Mouse (Mus musculus): ENCODE results near the gene Mpeg1.

DNA sequence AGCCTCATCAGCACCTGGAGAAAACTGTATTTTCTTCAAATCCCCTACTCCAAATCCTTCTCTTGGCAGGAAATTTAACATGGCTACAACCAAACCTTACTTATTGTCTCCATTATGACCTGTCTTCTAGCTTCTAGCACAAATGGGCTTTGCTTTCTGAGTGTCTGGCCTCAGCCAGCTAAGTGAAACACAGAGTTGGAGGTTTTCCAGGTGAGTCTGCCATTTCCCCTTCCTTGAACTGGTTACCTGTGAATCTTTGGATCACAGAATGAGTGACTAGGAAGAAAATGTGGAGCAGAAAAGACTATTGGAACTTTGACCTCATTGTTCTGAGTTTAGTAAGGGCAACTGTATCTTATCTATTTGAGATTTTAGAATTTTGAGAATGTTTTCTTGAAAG, 43.2 kb upstream of the Mpeg1 start, which contains the start of gene Olfr1441:
- TF ChIP-seq MYC (IDR thresholded peaks at IDR 0.05; ENCODE audit: low read depth, low read length) (no peak), SIN3A (IDR thresholded peaks at IDR 0.05; ENCODE audit: low read length) (no peak), CTCF (conservative IDR thresholded peaks at IDR 0.05 in 1 of 2, IDR thresholded peaks at IDR 0.05 in 1 of 2; ENCODE audit: low read depth in 2 of 2, low read length in 2 of 2) (no peak), EP300 (IDR thresholded peaks at IDR 0.05; ENCODE audit: low read length) (no peak), POLR2A (IDR thresholded peaks at IDR 0.05; ENCODE audit: low read depth, low read length) (no peak), HCFC1 (IDR thresholded peaks at IDR 0.05; ENCODE audit: low read depth, low read length) (no peak), IRF4 (IDR thresholded peaks at IDR 0.05; ENCODE audit: low read depth, low read length) (no peak), USF1 (IDR thresholded peaks at IDR 0.05; ENCODE audit: low read depth, low read length) (no peak), RCOR1 (conservative IDR thresholded peaks at IDR 0.05; ENCODE audit: low read depth, low read length) (no peak), ZMIZ1 (IDR thresholded peaks at IDR 0.05; ENCODE audit: low read depth, low read length) (no peak), ETS1 (conservative IDR thresholded peaks at IDR 0.05; ENCODE audit: low read depth, low read length) (no peak), USF2 (conservative IDR thresholded peaks at IDR 0.05; ENCODE audit: low read depth, low read length) (no peak)
